Mouse (Mus musculus) forebrain, postnatal 0 days (tissue): ENCODE results near the gene Kel. TPM values are rescaled to one million over a fixed set of nuclear protein-coding genes. Genes with fewer than 3 reads are reported as not detected.

Experiments
- ATAC-seq: fragments of 200-750 bp; cut with Nextera tagmentation; 2 replicates; pipeline ENCODE4 v1.8.0; 2017; ENCODE audit warnings: mild to moderate bottlenecking, moderate library complexity
- DNase-seq: peaks from one replicate; pipeline ENCODE4 v3.0.0-alpha.2; 2015
- H3K27ac ChIP-seq: fragments of 300-500 bp; sonication (generic); 2 replicates; pipeline ENCODE4 v1.5.1; 2014; ENCODE audit warnings: low read depth, mild to moderate bottlenecking, antibody characterized with exemption, low read length, moderate library complexity, mixed read lengths
- H3K27me3 ChIP-seq: fragments of 300-500 bp; sonication (generic); 2 replicates; pipeline ENCODE4 v1.6.1; 2014; ENCODE audit warnings: mild to moderate bottlenecking, low read length, mixed read lengths; ENCODE audit not compliant: insufficient read depth
- H3K36me3 ChIP-seq: fragments of 300-500 bp; sonication (generic); 2 replicates; pipeline ENCODE4 v1.6.1; 2014; ENCODE audit warnings: mild to moderate bottlenecking, moderate library complexity; ENCODE audit not compliant: insufficient read depth
- H3K4me1 ChIP-seq: fragments of 300-500 bp; sonication (generic); 2 replicates; pipeline ENCODE4 v1.6.1; 2014; ENCODE audit warnings: antibody characterized with exemption; ENCODE audit not compliant: insufficient read depth
- H3K4me2 ChIP-seq: fragments of 300-500 bp; sonication (generic); 2 replicates; pipeline ENCODE4 v1.6.1; 2014; ENCODE audit warnings: low read depth, mild to moderate bottlenecking, moderate library complexity
- H3K4me3 ChIP-seq: fragments of 300-500 bp; sonication (generic); 2 replicates; pipeline ENCODE4 v1.5.1; 2014; ENCODE audit warnings: low read depth, low read length, mixed read lengths
- H3K9ac ChIP-seq: fragments of 300-500 bp; sonication (generic); 2 replicates; pipeline ENCODE4 v1.6.1; 2014; ENCODE audit warnings: mild to moderate bottlenecking
- H3K9me3 ChIP-seq: fragments of 300-500 bp; sonication (generic); 2 replicates; pipeline ENCODE4 v1.6.1; 2016; ENCODE audit warnings: low read length
- CTCF ChIP-seq: sonication (generic); IDR thresholded peaks from 2 replicates; pipeline ENCODE4 v1.5.1; 2016; ENCODE audit warnings: antibody characterized with exemption, control low read depth, low read depth
- WGBS: fragments of 180-500 bp; shearing (Covaris S2); extraction: QIAGEN DNeasy Blood & Tissue Kit; methylation state at CpG from one replicate; pipeline ENCODE4 v1.1.7; 2014; 5-methylcytosine and 5-hydroxymethylcytosine counted together
- polyA plus RNA-seq: library from polyadenylated mRNA; unstranded; fragments of >200 nt; fragmentation: Nextera tagmentation; extraction: Ambion mirVana; gene quantifications from 2 replicates; pipeline ENCODE4 v1.2.1, GENCODE M21; 2015
- total RNA-seq: library from RNA; depleted of rRNA; stranded (reverse); fragments of >200 nt; gene quantifications from 2 replicates; pipeline ENCODE4 v1.2.3, GENCODE M21; 2014

Kel gene
- total and polyA plus RNA-seq, 2 experiments from 2014 or later: not detected

- H3K4me3 ChIP-seq: no peak overlapping the region
- TF ChIP-seq CTCF: no peak
- H3K9me3 ChIP-seq: no peaks in the 10 kb centered on the region
- 89% methylated on average over 5 of the region's 5 CpGs for WGBS
- DNase-seq (no peak), ATAC-seq (no peak)
- no peak overlapping the region for H3K4me2 ChIP-seq
- no peaks in the 10 kb centered on the region for H3K36me3 ChIP-seq
- no peak overlapping the region for H3K9ac ChIP-seq
- no peaks in the 10 kb centered on the region for H3K4me1 ChIP-seq
- H3K27ac ChIP-seq: no peak overlapping the region
- no peaks in the 10 kb centered on the region for H3K27me3 ChIP-seq
Observed at GRCm38 (mm10) chr6:41681656-41682055, 22.5 kb downstream of the Kel start.

GRCm38 (mm10) chr6:41680669-41681068 lies 23.5 kb downstream of the Kel start, which contains the start of gene Trpv5:
TSS of gene Trpv5 (minus strand) at chr6:41680769.
- DNase-seq (no peak), ATAC-seq (no peak)
- Histone ChIP-seq H3K9ac (no peak within 1 kb of the TSS), H3K27ac (no peak within 1 kb of the TSS), H3K4me2 (no peak within 1 kb of the TSS), H3K27me3 (no peaks in the 10 kb centered on the region), H3K9me3 (no peaks in the 10 kb centered on the region), H3K4me3 (no peak within 1 kb of the TSS), H3K36me3 (no peaks in the 10 kb centered on the region), H3K4me1 (no peaks in the 10 kb centered on the region)
- no peak for TF ChIP-seq CTCF
- 88% methylated on average over 1 of the region's 1 CpGs for WGBS

- Histone ChIP-seq H3K36me3 (no peaks in the 10 kb centered on the region), H3K9ac (no peak overlapping the region), H3K27ac (no peak overlapping the region), H3K4me2 (no peak overlapping the region), H3K4me1 (no peaks in the 10 kb centered on the region), H3K4me3 (no peak overlapping the region), H3K9me3 (no peaks in the 10 kb centered on the region), H3K27me3 (no peaks in the 10 kb centered on the region)
- no peak for ATAC-seq
- TF ChIP-seq CTCF: no peak
- no peak for DNase-seq
- WGBS: 96% methylated on average over 2 of the region's 2 CpGs
Observed at GRCm38 (mm10) chr6:41676530-41676929, 27.6 kb downstream of the Kel start.

- ATAC-seq (no peak), DNase-seq (no peak)
- TF ChIP-seq CTCF: peak; percentile 21; the same call in 1 of the 2 replicates
- Histone ChIP-seq H3K36me3 (no peaks in the 10 kb centered on the region), H3K27me3 (no peaks in the 10 kb centered on the region), H3K9me3 (no peaks in the 10 kb centered on the region), H3K4me2 (no peak overlapping the region), H3K9ac (no peak overlapping the region), H3K4me3 (no peak overlapping the region), H3K27ac (no peak overlapping the region), H3K4me1 (no peaks in the 10 kb centered on the region)
- WGBS: 34% methylated on average over 2 of the region's 2 CpGs
Observed at GRCm38 (mm10) chr6:41662320-41662719, 41.8 kb downstream of the Kel start.

GRCm38 (mm10) chr6:41658487-41658886 lies 45.7 kb downstream of the Kel start:
- Histone ChIP-seq H3K36me3 (no peaks in the 10 kb centered on the region), H3K4me3 (no peak overlapping the region), H3K27ac (no peak overlapping the region), H3K27me3 (no peaks in the 10 kb centered on the region), H3K9ac (no peak overlapping the region), H3K9me3 (no peaks in the 10 kb centered on the region), H3K4me2 (no peak overlapping the region), H3K4me1 (no peaks in the 10 kb centered on the region)
- WGBS: 76% methylated on average over 1 of the region's 1 CpGs
- TF ChIP-seq CTCF: no peak
- ATAC-seq (no peak), DNase-seq (no peak)

- no peak overlapping the region for H3K27ac ChIP-seq
- H3K4me3 ChIP-seq: no peak overlapping the region
- H3K9ac ChIP-seq: no peak overlapping the region
- WGBS: 90% methylated on average over 8 of the region's 8 CpGs
- no peaks in the 10 kb centered on the region for H3K4me1 ChIP-seq
- H3K9me3 ChIP-seq: no peaks in the 10 kb centered on the region
- no peak for ATAC-seq
- H3K27me3 ChIP-seq: no peaks in the 10 kb centered on the region
- no peak for TF ChIP-seq CTCF
- no peak overlapping the region for H3K4me2 ChIP-seq
- H3K36me3 ChIP-seq: no peaks in the 10 kb centered on the region
- DNase-seq: no peak
Observed at GRCm38 (mm10) chr6:41654648-41655047, 49.5 kb downstream of the Kel start.

GRCm38 (mm10) chr6:41653173-41653572 lies 51.0 kb downstream of the Kel start:
- Histone ChIP-seq H3K27me3 (no peaks in the 10 kb centered on the region), H3K27ac (no peak overlapping the region), H3K4me1 (no peaks in the 10 kb centered on the region), H3K9ac (no peak overlapping the region), H3K9me3 (no peaks in the 10 kb centered on the region), H3K4me2 (no peak overlapping the region), H3K4me3 (no peak overlapping the region), H3K36me3 (no peaks in the 10 kb centered on the region)
- no peak for ATAC-seq
- no peak for TF ChIP-seq CTCF
- 95% methylated on average over 5 of the region's 5 CpGs for WGBS
- DNase-seq: no peak

GRCm38 (mm10) chr6:41646672-41647071 lies 57.5 kb downstream of the Kel start:
- DNase-seq: no peak
- Histone ChIP-seq H3K36me3 (no peaks in the 10 kb centered on the region), H3K4me1 (no peaks in the 10 kb centered on the region), H3K9ac (no peak overlapping the region), H3K9me3 (no peaks in the 10 kb centered on the region), H3K27me3 (no peaks in the 10 kb centered on the region), H3K4me2 (no peak overlapping the region), H3K27ac (no peak overlapping the region), H3K4me3 (no peak overlapping the region)
- no peak for TF ChIP-seq CTCF
- no peak for ATAC-seq
